Mouse (Mus musculus) adrenal gland, adult 18-20 months (tissue): ENCODE data around the gene Gipc3. TPM values are rescaled to one million over a fixed set of nuclear protein-coding genes. Genes with fewer than 3 reads are reported as not detected.

Source experiments
- DNase-seq, 2 experiments: peaks; one replicate each; pipeline ENCODE4 v3.0.0; 2021 to 2022; ENCODE audit warnings: low spot score in 2 of 2
- total RNA-seq, 2 experiments: library from RNA; stranded (reverse); gene quantifications; 1 replicate in 1 of 2; 2 replicates in 1 of 2; pipeline ENCODE4 v1.2.3; 2021

Gipc3 gene
- total RNA-seq, 2 experiments from 2014 or later, result 4.5 to 6.7 TPM

DNA sequence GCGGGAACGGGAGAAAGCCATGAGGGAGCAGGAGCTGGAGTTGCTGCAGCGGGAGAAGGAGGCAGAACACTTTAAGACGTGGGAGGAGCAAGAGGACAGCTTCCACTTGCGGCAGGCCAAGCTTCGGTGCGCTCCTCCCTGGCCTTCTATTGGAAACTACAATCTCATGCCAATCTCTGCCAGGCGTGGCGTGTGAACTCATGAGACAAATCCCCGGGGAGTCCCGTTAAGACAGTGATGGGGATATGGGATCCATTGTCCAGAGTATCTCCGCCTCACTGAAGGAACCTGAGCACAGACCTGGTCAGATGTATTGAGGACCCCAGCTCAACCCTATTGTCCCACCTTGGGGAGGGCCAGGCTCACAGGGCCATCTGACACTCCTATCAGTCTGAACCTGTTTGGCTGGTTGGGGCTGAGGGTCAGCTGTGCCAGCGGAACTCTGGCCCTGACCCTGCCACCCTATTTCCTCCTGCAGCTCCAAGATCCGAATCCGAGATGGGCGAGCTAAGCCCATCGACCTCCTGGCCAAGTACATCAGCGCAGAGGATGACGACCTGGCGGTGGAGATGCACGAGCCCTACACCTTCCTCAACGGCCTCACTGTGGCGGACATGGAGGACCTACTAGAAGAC lies 19.8 kb downstream of the Gipc3 start:
- DNase-seq, result no peak

DNA sequence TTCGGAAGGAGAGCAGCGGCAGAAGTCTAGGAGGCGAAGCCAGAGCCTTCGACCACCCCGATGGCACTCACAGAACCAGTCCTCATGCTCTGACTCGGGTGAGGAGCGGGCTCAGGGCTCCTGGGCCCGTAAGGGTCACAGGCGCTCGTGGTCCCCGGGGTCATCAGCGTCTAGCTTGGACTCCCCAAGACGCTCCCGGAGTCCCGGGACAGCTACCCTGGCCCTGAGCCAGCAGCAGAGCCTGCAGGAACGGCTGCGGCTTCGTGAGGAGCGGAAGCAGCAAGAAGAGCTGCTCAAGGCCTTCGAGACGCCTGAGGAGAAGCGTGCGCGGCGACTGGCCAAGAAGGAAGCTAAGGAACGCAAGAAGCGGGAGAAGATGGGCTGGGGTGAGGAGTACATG lies 20.6 kb downstream of the Gipc3 start:
- no peak for DNase-seq

- DNase-seq, result no peak
These were observed 21.6 kb downstream of the Gipc3 start for GRCm38 (mm10) chr10:81321436-81321835.

DNA sequence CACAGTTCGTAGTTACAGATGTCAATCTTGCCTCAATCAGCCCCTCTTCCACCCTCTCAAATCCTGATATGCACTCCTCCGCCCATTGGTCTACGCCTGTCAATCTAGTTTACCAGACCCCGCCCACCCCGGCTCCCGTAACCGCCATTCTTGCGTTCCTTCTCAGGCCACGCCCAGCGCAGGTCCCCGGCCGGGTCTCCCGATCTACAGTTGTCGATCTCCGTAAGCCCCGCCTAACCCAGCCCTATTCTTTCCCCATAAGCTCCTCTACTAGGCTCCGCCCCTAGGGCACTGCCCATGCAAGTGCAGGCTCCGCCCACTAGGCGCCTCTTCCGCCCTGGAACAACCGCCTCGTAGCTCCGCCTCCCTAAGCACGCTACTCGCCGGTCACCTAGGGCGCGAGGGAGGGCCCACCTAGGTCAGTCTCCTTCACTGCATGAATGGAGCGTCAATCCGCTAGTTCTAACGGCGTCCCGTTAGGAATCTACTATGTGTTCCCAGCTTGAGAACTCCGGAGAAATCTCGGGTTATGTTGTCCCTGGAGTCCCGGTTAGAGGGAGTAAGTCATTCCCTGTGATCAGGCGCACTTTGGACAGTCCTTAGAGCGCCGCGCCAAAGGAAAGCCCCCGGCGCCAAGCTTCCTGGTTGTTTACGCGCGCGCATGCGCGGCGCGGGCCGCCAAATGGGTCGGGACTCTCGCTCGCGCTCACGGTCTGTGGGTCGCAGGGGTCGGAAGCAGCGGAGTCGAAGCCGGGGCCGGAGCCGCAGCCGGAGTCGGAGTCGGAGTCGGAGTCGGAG lies 22.3 kb downstream of the Gipc3 start, which contains the start of gene Cactin:
Gene Cactin (plus strand): TSS at position 554 of the 798 bp plus-strand sequence.
- peak; percentile 90 to 91 for DNase-seq

- DNase-seq, result peak; percentile 90 to 91
These were observed 23.1 kb downstream of the Gipc3 start for GRCm38 (mm10) chr10:81319741-81320549.

- DNase-seq, result peak in 1 of 2 experiments; percentile 32
These were observed 23.8 kb downstream of the Gipc3 start for GRCm38 (mm10) chr10:81319330-81319699.

- DNase-seq, result peak; percentile 67 to 68
These were observed 24.3 kb downstream of the Gipc3 start for GRCm38 (mm10) chr10:81318589-81319329.

GRCm38 (mm10) chr10:81317273-81317672 lies 25.8 kb downstream of the Gipc3 start:
- DNase-seq, result peak; percentile 51 to 63

DNA sequence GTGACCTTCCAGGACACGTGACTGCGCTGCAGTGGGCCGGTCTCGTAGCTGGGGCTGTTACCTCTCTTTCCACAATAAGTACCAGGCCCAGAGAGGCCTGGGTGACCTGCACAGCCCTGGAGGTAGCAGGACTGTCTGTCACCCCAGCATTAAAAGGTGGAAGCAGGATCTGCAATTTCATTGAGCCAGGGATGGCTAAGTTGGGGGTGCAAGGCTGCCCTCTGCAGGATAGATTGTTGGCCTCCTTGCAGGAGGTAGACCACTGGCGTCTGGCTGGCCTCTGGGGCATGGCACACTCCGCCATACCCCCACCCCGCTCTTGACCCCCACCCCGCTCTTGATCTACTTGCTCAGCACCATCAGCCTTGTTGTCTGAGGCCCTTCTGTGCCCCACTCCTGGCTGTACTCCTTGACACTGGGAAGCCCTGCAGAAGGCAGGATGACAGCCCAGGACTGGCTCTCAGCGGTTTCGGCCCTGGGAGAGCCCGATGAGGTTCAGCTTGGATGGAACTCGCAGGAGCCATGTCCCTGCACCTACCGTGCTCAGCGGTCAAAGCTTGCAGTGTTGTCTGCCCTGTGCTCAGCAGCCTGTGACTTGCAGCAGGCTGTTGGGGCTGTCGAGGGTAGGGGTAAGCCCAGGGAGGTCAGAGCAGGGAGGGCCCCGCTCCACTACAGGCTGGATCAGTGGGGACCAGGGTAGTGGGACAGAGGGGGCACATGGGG lies 26.6 kb downstream of the Gipc3 start:
- no peak for DNase-seq

DNA sequence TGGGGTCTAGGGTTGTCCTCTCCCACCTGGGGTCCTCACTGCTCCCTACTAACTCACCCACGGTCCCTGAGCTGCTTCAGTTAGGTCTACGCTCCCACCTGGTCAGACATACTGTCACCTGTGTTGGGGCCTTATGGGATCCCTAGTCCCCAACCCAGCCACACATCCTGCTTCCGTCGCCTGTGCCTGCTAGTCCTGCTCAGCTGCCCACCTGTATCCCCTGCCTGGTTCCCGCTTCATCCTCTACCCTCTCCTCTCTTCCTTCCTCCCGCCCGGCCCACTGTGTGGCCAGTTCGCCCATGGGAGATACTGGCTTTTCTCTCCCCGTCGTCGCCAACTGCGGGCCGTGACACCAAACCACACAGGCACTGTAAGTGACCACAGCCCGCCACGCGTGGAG lies 27.5 kb downstream of the Gipc3 start:
- DNase-seq, result no peak

- no peak for DNase-seq
These were observed 28.9 kb downstream of the Gipc3 start for GRCm38 (mm10) chr10:81314201-81314600.

- no peak for DNase-seq
These were observed 29.5 kb downstream of the Gipc3 start for GRCm38 (mm10) chr10:81313581-81313980.

DNA sequence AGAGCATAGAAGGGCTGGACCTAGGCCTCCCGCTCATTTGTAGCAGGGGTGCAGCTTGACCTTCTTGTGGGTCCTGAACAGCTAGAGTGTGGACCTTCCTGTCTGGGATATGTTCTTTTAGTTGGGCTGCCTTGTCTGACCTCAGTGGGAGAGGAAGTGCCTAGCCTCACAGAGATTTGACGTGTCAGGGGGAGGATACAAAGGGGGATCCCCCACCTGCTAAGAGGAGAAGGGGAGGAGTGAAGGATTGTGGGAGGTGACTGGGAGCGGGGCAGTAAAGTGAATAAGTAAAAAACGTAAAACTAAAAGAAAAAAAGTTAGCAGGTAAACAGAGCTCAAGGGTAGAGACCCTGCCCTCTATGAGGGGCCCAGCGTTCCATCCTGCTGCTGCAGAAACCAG lies 33.5 kb downstream of the Gipc3 start:
- DNase-seq, result no peak

- DNase-seq, result no peak
These were observed 36.0 kb downstream of the Gipc3 start for GRCm38 (mm10) chr10:81306837-81307682.

- DNase-seq, result no peak
These were observed 36.8 kb downstream of the Gipc3 start for GRCm38 (mm10) chr10:81306173-81306668.

GRCm38 (mm10) chr10:81305663-81306062 lies 37.4 kb downstream of the Gipc3 start:
- no peak for DNase-seq

- DNase-seq, result peak in 1 of 2 experiments; percentile 66
These were observed 38.3 kb downstream of the Gipc3 start for GRCm38 (mm10) chr10:81304597-81305238.

DNA sequence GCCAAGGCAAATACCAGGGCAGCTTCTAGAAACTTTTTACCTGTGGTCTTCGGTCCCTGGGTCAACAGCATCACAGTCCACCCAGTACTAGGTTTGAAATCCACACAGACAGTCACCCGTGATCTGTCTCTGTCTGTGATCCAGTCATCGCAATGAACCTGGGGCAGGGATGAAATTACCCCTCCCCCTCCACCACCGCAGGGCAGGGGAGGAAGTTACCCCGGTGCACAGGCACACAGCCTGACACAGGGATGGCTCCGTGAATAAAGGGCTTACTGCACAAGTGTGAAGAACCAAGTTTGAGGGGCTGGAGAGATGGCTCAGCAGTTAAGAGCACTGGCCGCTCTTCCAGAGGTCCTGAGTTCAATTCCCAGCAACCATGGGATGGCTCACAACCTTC lies 39.3 kb downstream of the Gipc3 start:
- DNase-seq, result no peak

DNA sequence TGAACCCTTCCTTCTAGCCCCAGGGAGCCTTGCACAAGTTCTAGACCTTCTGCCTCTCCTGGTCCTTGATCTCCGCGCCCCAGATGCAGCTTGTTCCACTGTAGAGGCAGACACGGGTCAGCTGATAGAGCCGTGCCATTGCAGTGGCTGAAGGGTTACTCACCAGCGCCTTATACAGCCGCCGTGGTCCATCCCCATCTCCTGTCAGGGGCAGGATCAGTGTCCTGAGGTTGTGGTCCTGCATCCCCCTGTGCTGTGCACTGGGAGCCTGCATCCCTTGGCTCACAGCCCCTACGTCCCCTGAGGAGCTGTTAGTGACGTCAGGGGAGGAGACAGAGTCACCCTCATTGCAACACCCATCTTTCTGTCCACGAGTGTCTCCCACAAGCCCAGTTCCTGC lies 39.8 kb downstream of the Gipc3 start:
- DNase-seq, result no peak
